Mouse (Mus musculus): ENCODE measurements at regions not wholly inside any gene's neighbourhood (a gene's known extent, or its start where the extent isn't known, plus 50 kb on each side); places are given as distances from the start of the nearest gene placed in this dataset.
"Not testable (repeated sequence)": the region's sequence is repeated elsewhere in the genome, so short reads cannot be mapped to it uniquely, and the experiment has no call there.

DNA sequence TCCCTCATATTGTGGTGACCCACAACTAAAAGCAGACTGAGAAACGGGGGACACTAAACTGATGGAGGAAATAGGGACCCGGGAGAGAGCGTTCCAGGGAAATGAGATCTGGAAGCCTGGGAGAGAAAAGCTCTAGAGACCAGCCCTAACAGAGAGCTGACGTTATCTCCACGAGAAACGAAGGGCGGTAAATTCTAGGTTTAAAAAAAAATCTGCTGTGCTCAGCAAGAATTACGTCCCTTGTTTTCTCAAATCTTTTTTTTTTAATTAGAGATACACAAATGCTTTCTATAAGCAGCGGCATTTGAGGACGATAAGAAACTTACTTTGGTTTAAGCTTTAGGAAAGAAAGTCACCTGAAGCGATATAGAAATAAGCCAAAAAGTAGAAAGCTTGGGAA lies 145.7 kb downstream of the Cand1 start:
- no peak for DNase-seq

DNA sequence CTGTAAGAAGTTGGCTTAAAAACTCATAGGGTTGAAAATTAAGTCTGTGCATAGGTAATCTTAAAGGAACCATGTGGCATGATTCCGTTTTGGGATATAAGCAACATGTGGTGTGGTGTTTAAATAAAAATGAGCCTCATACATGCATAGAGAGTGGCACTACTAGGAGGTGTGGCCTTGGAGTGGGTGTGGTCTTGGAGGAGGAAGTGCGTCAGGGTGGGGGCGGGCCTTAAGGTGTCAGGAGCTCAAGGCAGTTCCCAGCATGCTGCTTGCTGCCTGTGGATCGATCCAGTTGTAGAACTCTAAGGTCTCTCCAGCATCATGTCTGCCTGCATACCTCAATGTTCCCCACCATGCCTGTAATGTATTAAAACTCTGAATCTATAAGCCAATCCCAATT lies 152.0 kb downstream of the Cand1 start:
- DNase-seq, result no peak

DNA sequence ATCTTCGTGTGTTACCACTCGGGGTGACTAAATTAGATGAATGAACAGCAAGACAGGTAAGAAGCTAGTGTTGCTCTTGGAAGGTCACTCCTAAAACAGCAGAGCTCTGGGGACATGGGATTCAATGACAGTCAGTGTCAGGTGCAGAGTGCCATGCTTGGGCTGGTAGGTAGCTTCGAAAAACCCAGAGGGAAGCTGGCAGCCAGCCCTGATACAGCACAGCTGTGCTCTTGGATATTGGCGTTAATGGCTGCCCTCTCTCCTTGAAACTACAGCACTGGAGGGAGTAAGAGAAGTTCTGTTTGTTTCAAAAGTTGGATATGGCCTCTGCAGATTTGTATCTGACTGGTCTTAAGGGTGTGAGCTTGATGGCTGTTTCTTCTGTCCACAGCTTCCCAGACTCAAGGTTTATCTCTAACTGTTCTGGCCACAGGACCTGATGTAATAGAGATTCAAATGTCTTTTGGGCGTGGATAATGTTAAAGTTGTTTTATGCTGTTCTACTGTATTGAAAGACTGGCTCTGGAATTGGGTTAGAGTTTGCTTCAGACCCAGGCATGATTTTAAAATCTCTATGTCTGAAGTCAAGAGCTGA lies 152.7 kb downstream of the Cand1 start:
- no peak for DNase-seq

DNA sequence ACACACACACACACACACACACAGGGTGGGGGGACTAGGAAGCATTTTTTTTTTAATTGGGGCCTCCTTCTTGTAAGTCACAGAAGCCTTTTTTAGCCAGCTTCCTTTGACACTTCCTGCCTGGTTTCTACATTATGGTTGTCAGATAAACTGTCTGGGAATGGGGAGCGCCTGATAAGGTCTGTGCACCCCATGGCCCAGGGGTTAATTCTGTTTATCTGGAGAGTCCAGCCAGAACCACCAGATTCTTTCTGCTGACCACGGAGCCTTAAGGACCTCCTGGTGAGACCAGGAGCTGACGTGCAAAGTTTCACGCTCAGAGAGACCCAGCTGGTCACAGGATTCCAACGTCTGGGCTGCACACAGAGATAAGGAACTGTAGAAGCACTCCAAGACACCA lies 153.4 kb downstream of the Cand1 start:
- no peak for DNase-seq

DNA sequence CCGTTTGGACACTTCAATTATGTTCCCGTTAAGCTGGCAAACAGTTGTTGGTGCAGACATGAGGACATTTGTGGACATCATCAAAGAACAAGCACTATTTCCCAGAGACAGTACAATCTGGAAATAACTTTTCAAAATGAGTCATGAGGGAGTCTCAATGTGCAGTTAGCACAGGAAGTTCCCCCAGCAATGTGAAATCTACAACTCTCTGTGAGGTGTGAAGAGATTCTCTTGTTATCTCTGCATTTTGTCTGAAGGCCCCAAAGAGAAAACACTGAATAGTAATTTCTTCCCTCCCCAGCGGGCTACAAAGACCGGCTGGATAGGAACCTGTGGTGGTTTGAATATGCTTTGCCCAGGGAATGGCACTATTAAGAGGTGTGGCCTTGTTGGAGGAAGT lies 156.4 kb downstream of the Cand1 start:
- no peak for DNase-seq

DNA sequence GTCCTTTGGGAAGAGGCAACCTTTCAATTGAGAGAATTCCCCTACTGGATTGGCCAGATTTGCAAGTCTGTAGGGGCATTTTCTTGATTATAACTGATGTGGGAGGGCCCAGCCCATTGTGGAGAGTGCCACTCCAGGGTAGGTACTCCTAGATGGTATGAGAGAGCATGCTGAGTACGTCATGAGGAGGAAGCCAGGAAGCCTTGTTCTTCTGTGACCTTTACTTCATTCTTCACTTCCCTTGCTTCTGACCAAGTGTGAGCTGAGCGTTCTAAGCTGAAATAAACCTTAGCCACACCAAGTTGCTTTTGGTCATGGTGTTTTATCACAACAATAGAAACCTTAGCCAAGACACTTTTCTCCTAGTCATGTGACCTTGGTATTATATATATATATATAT lies 157.0 kb downstream of the Cand1 start:
- no peak for DNase-seq

DNA sequence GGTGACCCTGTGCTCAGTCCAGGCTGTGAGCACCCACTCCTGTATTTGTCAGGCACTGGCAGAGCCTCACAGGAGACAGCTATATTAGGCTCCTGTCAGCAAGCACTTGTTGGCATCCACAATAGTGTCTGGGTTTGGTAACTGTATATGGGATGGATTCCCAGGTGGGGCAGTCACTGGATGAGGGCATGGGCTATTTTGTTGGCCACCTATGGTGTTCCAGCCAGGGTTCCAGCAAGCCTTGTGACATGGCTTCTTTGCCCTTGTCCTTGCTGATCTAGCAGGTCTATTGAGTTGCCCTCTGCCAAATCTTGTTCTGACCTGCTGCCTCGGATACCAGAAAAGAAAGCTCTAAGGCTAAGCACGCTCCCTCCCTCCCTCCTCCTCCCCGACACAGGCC lies 158.1 kb downstream of the Cand1 start:
- not testable (repeated sequence) for DNase-seq

DNA sequence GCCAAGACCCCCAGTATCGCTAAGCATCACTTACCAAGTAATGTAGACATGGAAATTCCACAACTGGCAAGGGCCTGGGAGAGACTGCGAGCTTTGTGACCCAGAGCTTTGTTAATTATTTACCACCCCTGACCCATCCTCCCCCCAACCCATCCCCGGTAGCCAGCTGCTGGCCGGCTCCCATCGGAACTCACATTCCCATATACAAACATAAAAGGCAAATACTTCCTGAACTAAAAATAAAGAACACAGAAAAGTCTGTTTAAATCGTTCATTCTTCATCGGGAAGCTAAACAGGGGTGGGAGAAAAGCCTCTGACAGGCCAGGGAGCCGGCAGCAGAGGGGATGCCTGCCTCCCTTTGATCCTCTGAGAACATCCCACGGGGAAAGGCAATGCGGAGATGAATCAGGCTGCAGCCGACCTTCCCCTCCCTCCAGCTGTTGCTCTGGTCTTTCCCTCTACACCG lies 163.7 kb downstream of the Cand1 start:
- no peak for DNase-seq

DNA sequence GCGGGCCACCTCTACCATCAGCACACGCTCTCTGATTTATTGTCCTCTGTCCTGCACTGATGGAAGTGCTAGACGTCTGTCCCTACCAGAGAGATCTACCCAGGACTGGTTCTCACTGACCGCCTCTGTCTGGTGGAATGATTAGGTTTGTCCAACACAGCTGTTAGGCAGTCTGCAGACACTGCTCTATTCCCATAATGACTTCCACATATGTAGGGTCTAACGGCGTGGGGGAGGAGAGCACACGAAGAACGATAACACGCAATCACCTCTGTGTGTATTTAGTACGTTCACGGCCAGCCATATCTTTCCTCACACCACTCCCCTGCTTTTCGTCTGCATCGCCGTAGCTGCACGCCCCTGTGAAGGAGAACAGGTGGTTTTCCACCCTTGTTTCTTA lies 165.0 kb downstream of the Cand1 start:
- no peak for DNase-seq

DNA sequence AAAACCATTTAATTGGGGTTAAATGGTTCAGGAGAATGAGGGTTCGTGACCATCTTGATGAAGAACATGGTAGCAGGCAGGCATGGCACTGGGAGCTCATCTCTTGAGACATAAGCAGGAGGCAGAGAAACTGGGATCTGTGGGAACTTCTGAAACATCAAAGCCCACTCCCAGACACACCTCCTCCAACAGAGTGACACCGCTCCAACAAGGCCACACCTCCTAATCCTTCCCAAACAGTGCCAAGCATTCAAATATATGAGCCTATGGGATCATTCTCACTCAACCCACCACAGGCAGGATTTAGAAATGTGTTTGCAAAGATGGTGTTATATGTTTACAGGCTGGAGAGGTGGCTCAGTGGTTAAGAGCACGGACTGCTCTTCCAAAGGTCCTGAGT lies 165.9 kb downstream of the Cand1 start:
- no peak for DNase-seq

DNA sequence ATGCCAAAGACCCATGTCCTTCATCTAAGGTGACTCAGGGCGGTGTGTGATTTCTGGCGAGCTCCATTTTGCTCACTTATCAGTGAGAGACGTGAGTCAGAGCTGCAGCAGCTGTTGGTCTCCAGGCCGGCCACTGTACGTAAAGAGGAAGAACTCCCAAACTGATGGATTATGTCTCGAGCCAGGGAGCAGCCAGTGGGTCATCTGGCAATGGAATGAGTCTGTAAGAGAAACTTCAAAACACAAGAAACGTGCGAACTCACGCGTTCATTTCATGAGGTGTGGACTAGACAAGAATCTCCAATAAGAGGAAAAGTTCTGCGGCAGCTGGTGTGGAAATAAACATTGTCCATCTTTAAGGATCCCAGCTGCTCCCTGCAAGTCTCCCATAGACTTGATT lies 170.4 kb downstream of the Cand1 start:
- DNase-seq, result no peak

DNA sequence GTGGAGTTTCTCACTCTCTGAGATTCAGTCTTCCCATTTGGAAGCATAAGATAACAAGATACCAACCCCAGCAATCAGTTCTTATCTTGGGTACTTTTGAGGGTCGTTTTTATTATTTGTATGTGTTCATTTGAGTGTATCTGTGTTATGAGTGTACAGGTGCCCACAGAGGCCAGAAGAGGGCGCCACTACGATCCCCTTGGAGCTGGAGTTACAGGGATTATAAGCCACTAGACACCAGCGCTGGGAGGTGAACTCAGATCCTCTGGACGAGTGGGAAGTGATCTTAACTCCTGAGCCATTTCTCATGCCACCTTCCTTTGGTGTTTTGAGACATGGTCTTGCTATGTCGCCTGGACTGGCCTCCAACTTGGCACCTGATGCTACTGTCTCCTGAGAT lies 172.0 kb downstream of the Cand1 start:
- DNase-seq, result no peak

DNA sequence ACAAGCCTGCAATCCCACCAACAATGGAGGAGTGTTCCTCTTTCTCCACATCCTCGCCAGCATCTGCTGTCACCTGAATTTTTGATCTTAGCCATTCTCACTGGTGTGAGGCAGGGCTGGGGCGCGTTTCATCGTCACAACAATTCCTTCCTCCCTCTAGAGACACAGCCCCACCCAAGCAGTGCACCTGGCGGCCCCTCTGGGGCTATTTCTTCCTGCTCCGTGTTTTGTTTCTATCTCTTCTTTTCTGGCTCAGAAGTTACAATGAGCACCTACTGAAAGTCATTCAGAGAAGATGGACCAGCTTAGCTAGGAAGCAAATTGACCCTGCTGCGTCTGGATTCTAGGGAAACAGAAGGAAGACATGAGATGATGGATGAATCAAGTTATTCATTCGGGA lies 172.5 kb downstream of the Cand1 start:
- no peak for DNase-seq

DNA sequence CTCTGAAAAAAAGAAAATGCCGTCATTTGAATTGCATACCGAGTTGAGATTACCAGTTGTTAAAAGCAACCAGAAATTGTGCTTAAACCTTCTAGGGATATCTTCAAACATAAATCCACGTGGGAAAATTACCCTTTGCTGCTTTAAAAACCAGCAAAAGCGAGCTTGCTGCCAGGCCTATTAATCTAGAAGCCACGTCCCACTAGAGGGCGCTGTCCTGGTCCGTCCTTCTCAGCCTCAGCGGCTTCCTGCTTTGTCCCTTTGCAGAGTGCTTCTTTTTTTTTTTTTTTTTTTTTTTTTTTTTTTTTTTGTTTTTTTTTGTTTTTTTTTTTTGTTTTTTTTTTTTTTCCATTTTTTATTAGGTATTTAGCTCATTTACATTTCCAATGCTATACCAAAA lies 173.9 kb downstream of the Cand1 start:
- peak; percentile 74 for DNase-seq

DNA sequence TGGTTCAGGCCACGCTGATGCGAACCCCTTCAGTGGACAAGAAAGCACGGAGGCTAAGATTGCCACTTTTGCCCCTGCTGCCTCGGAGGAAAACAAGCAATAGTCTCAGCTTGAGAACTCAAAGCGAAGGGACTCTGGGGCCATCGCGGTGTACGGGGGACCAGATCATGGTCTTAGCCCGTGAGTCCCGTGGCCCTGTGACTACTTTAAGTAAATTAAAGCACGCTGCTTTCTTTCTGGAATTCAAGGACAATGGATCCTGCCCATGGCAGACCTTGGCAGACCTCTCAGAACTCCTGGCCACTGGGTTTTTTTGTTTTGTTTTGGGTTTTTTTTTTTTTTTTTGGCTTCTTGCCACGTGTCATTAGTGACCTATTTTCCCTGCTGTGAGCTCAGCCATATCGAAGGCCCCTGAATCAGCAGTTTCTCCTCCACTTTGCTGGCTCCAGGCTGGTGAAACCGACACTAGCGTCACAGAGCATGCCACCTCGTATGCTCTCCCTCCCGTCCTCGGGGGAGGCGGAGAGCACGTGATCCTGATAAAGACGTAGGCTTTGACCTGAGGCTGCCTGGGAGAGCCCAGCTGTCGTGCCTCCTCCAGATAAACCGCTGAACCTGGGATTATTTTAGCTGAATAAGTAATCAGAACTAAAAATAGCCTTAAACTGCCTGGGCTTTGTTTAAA lies 174.6 kb downstream of the Cand1 start:
- DNase-seq, result no peak

DNA sequence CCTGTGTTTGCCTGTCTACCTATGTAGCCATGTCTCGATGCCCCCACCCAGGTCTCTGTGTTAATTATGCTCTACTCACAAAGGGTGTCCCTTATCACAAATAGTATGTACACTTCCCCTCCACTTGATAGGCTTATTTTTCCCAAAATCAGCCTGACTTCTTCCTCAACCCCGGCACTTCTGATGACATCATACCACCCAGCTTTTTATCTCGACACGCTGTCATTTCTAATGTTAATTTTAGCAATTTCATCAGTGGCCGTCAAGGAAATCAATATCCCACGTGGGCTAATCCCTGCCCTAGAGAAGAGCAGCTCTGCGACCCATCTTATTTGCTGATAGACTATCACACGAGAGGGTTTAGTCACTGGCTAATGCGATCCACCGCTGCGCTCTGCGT lies 175.6 kb downstream of the Cand1 start:
- DNase-seq, result no peak

DNA sequence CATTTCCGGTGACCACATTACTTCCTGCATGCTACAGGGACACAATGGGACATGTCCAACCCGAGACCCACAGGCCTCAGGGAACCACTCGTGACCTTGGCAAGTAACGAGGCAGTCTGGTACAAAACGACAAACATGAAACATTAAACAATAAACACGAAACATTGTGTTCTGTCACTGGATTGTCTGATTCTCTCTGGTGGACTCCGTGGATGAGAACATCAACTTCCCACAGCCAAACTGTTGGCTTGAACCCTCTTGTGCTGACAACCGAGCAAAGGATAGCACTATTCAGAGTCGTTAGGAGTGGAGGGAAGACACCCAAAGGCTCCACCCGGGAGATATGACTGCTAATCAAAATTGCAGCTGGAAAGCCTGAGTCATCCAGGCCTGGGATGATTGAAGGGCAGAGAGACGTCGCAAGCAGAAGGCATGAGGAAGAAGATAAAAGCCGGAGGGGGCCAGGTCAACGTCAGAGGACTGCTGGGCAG lies 176.6 kb downstream of the Cand1 start:
- no peak for DNase-seq

DNA sequence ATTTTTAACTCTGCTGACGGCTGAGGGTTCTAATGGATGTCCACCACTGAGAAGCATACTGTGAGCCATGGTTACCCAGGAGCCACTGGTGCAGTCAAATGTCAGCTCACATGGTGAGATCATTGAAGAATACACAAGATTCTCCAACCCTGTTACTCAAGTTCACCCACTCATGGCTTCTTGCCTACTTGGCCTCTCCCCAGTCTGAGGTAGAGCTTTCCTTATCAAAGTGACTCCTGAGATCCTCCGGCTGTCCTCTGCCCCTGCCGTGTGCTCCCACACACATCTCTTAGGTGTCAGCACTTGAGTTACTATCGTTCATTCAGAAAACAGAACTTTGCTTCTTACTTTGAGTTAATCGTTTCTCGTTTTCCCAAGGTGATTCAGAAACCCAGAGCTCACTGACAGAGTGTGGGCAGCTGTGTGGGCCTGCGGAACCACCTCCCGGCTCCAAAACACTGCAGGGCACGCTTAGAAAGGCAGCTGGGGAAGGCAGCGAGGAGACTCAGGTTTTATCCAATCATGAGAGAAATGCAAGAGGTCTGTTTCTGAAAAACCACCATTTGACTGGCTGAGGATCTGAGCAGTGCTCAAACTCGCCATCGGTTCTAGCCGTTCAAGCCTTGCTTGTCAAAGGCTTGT lies 177.8 kb downstream of the Cand1 start:
- DNase-seq, result no peak

DNA sequence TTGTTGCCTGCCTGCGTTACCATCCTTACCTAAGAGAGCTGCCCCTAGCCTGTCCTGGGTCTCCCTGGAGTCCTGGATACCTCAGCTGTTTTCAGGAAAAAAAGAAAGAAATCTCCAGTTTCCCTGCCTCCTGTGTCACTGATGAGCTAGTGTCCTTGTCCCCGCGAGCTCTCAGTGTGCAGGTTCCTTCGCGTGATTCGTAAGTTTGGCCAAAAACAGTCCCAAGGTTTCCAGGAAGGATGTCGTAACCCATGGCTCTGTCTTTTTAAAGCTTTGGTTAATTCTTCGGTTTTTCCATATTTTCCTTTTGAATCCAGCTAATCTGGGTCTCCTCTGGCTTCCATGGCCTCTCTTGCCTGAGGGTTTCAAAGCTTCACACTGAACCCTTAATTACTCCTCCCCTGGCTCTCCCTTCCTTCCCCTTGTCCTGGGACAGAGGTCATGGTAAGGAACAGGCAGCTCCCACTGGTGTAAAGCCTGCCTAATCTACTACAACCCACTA lies 178.5 kb downstream of the Cand1 start:
- DNase-seq, result no peak

DNA sequence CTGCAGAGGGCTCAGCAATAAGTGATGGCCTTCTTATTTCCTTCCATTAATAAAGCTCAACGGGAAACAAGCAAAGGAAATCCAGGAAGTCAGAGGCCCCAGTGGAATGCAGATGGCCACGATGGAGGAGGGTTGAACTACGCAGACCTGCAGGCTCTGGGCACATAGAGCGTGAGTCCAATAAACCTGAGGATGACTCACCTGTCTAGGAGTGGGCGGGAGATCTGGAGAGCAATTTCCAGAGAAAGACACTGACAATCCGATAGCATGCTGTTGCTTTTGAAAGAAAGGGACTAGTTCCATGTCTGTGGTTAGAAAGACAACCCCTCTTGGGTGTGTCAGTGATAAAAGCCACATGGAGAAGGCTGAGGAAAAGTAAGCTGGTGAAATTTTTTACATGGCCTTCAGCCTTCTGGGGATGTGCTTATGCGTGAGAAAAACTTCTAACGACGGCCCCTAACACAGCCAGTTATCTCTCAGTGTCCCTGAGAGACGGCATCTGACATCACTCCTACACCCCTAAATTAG lies 181.3 kb downstream of the Cand1 start:
- DNase-seq, result no peak

DNA sequence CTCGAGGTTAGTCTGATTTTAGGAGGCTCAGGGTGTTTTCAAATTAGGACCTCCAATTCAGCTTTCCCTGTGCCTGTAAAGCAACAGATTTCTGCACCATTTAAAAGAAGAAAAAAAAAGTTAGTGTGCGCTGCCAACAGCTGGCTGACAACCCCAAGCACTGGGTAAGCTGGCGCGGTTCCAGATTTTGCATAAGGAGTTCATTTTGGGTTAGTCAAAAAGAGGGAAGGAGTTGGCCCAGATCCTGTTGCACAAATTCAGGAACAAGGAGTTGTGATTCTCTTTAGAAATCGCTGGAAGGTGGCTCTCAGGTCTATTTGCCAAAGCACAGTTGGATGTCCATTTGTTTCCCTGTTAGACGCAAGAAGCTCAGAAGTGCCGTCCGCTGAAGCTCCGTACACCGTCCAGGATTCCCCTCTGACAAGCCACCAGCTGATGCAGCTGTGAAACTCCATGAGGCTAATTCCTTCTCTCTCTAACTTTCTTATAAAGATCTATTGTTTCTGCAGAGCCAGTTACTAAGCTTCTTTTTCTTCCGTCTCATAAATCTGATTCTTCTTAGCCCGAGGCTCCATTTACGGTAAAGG lies 184.6 kb downstream of the Cand1 start:
- DNase-seq, result peak; percentile 86

DNA sequence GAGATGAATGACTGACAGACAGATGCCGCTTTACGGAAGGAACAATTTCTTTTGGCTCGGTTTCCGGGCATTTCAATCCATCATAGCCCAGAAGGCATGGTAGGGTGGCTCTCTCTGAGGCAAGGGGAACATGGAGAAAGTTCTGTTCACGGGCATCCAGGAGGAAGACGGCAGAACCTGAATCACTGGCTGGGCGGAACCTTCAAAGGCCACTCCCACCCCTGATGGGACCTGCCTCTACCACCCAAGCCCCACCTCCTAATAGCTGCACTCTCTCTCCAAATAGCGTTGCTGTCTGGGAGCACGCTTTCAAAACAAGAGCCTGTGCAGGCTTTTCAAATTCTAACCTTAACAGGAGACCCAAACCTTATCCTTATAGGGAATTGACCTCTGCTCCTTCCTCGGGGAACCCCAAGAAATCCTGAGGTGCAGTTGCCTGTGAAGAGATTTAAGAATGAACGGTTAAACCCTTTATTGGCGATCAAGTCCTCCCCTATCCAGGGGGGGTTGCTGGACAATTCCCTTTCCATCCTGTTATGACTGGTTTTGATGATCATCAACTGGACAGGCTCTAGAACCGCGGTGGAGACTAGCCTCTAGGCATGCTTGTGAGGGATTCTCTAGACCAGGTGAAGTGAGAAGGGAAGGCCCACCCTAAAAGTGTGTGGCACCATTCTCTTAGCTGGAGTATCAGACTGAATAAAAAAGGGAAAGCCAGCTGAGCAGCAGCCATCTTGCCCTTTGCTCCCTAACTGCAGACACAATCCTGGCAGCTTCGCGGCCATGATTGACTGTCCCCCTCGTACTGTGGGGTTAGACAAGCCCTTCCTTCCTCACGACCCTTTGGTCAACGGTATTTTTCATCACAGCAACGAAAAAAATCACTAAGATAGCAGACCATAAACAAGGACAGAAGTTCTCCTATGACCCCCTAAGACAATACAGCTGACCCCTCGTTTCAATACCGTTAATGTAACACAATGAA lies 184.5 kb upstream of the Dyrk2 start:
- no peak for DNase-seq
